Mouse (Mus musculus) splenic B cell, adult 2 months (primary cell): ENCODE data around the gene Trim80.
"Not testable (repeated sequence)": the region's sequence is repeated elsewhere in the genome, so short reads cannot be mapped to it uniquely, and the experiment has no call there.

ENCODE experiments used
- DNase-seq: peaks from one replicate; pipeline ENCODE4 v3.0.0-alpha.2; 2011; ENCODE audit warnings: low read depth, low spot score
- H3K27me3 ChIP-seq: 2 replicates; pipeline ENCODE4 v1.6.1; 2012; ENCODE audit warnings: mild to moderate bottlenecking, low read length, moderate library complexity, mixed read lengths; ENCODE audit not compliant: control insufficient read depth, poor library complexity, insufficient read depth, severe bottlenecking
- H3K36me3 ChIP-seq: 2 replicates; pipeline ENCODE4 v1.6.1; 2012; ENCODE audit warnings: mild to moderate bottlenecking, low read length, moderate library complexity, mixed read lengths; ENCODE audit not compliant: control insufficient read depth, poor library complexity, insufficient read depth, severe bottlenecking

Trim80 gene

GRCm38 (mm10) chr11:115485155-115485554 lies 44.8 kb downstream of the Trim80 start:
- no peaks in the 10 kb centered on the region for H3K27me3 ChIP-seq
- H3K36me3 ChIP-seq = peaks cover 2% of the 10 kb centered on the region; the same call in 1 of the 2 replicates
- no peak for DNase-seq

DNA sequence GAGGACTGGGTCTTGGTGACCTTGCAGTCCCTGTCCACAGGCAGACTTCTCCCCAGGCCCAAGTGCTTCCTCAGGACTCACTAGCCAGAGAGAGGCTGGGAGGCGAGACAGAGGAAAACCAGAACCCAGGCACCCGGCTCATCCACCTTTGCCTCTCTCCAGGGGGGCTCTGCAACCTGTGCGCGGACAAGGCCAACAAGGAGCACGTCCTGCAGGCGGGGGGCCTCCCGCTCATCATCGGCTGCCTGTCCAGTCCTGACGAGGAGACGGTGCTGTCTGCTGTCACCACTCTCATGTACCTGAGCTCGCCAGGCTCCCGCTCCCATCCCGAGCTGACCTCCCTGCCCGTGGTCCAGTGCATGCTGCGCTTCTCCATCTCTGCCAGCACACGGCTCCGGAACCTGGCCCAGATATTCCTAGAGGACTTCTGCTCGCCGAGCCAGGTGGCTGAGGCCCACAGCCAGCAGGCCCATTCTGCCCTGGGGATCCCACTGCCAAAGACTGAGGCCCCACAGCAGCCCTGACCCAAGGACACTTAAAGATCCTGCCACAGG lies 48.3 kb downstream of the Trim80 start:
- peaks cover 2% of the 10 kb centered on the region; the same call in 1 of the 2 replicates for H3K36me3 ChIP-seq
- no peak for DNase-seq
- no peaks in the 10 kb centered on the region for H3K27me3 ChIP-seq

DNA sequence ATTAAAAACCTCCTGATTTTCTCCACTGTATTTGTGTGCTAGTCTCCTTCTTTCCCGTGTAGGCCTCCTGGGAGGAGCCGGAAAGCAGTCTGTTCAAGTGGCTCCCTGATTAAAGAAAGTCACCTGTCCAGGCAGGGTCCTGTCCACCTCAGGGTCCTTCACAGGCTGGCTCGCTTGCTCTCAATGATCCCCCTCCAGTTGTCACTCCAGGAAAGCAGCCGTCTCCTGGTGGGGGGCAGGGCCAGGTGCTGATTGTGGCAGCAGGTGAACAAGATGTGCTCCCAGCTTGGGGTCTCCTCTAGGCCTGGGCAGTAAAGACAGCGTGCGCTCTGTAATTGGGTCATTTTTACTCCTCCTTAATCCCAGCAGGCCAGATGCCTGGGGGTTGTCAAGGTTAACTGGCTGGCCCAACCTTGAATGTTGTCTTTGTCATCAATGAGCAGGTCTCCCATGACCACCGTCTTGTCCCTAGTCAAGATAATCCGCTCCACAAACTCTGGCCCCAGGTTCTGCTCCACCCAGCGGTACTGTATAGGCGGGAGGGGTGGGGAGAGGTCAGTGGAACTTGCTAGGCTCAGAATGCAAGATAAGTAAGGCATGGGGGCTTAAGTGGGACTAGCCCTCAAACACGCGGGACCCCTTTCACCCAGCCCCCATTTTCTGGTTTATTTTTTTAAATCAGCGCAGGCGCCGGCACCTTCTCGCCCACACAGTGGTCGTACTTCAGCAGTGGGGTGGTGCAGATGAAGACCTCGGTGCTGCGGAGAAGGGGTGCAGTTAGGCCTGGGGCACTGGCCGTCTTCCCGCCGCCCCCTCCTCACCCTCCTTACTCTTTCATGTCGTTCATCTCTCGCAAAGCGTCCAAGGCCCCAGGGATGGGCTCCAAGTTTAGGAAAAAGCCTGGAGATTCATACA lies 50.4 kb downstream of the Trim80 start:
- H3K36me3 ChIP-seq = peaks cover 2% of the 10 kb centered on the region; the same call in 1 of the 2 replicates
- H3K27me3 ChIP-seq = no peaks in the 10 kb centered on the region
- no peak for DNase-seq

DNA sequence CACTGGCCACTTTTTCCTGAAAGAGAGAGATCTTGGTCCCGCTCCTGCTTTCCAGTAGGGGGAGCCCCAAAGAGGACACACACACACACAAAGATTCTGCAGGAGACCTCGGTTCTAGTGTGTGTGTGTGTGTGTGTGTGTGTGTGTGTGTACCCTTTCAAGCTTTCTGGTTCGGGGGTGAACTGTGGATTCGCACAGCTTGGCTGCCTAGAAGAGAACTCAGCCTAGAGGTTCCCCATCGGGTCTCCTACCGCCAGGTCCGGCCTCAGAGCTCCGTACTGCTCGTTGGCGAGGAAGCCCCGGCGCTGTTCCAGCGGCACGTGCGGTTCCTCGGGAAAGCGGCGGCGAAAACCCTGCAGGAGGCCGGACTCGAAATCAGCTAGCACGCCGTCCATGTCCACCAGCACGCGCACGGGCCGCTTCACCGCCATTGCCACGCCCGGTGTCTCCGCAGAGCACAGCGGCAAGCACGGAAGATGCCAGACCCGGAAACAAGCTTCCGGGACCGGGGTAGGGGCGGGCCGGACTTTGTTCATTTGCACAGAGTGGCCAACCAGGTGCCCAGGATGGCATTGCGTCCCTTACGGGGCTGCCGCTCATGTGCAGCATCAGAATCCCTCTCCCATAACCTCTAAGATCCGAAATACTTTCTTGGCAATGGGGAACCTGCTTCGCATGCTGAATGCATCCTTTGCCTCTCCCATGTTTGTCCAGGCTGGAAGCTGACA lies 51.2 kb downstream of the Trim80 start, which contains the start of gene Nt5c:
Gene Nt5c, minus strand, starts transcription at position 507 of the 728 bp plus-strand sequence.
- DNase-seq = peak; percentile 87

GRCm38 (mm10) chr11:115492387-115492786 lies 52.0 kb downstream of the Trim80 start:
- Histone ChIP-seq H3K27me3 (no peaks in the 10 kb centered on the region), H3K36me3 (peaks cover 2% of the 10 kb centered on the region)
- DNase-seq = no peak

More for the DNA sequence above, 51.2 kb downstream of the Trim80 start, which contains the start of gene Nt5c:
- Histone ChIP-seq H3K36me3 (peaks cover 2% of the 10 kb centered on the region; the same call in 1 of the 2 replicates), H3K27me3 (no peaks in the 10 kb centered on the region)

- H3K36me3 ChIP-seq = peaks cover 13% of the 10 kb centered on the region
- H3K27me3 ChIP-seq, DNase-seq: not testable (repeated sequence)
Observed at GRCm38 (mm10) chr11:115496559-115496958, 56.2 kb downstream of the Trim80 start.
